Mouse (Mus musculus): Measurements from ENCODE around the gene Atp1a4.
"Not testable (repeated sequence)": the region's sequence is repeated elsewhere in the genome, so short reads cannot be mapped to it uniquely, and the experiment has no call there.

Atp1a4 gene

DNA sequence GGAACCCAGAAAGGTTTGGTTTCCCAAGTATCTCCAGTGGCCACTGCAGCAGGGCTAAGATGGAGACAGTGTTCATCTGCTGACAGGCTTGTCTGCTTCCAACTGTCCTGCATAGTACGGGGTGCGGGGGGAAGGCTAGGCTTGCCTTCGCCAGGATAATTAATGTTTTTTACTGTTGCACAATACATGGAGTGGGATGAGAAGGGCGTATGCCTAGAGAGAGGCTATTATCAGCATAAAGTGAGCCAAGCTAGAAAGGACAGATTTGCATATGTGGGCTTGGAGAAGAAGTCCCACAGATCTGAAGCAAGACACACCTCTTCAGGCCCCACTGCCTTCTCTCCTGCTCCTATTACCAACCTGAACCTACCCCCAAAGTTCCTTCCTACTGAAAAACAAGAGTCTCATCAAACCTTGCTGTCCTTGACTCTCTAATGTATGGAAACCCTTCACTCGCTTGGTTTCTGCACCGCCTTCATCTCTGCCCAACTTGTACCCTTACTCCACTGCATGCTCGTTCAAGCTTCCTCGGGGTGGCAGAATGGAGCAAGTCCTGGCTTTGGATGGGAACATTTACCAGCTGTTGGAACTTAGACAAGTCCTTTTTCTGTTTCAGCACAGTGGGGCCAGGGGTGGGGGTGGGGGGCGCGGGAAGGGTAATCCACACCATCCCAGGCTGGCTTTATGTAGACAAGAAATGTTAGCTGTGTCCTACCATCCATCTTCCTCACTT lies 23.5 kb upstream of the Atp1a4 start:
- DNase-seq = no peak

DNA sequence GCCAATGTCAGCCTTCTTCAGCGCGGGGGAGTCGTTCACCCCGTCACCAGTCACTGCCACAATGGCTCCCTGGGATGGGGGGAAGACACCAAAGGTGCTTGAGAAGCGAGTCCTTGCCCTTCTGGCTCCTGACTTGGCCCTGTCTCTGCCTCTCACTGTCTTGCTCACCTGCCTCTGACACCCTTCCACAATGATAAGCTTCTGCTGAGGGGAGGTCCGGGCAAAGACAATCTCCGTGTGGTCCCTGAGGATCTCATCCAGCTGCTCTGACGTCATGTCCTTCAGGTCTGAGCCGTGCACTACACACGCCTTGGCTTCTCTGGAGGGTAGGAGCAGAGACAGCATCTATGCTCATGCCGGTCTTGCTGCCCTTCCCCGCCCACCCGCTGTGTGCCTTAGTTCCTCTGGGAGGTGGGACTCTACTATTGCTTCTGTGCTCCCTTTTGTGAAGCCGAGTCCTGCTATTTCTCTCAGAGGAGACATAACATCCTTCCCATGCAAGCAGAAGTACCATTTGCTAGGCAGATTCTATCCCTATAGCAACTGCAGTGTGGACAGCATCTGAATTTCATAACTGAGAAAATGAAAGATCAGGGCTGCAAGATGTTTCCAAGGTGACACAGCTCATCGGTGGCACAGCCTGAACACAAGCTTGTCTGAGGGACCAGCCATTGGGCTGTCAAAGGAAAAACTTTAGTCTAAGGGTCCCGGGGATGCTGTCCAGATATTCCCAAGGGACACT lies 21.7 kb upstream of the Atp1a4 start:
- no peak for DNase-seq

GRCm38 (mm10) chr1:172278328-172278727 lies 20.1 kb upstream of the Atp1a4 start:
- DNase-seq = no peak

DNA sequence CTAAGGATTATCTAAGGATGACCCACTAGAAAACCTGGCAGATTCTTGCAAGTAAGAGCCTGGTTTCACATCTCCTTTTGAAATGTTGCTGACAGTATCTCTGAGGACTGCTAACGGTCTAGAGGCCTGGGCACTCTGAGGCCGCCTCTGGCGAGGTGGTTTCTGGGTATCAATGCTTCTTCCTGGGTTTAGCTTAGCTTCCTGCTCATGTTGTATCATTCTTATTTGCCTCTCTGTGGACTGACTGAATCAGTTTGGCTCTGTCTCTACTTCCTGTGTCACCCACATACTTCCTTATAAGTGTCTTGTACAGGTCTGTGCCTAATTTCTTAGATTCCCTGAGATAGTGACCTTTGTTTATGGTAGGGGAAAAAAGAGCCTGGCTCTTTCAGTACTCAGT lies 19.0 kb upstream of the Atp1a4 start:
- DNase-seq = peak; percentile 73 to 77

DNA sequence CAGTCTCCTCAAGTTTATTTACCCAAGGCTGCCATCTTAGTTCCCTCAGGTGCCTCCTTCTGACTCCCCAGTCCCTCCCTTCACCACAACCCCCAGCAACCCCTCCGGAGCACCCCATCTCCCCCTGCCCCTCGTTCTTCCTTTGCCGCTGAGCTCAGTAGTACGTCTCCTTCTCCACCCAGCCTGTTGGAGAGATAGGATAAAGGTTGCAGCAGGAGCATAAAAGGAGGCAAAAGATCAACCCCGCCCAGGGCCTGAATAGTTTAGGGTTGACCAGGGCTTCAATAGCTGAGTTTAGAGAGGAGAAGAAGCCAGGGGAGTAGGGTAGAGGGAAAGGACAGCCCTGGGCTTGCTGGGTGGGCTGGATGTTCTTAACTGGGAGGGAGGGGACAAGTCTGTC lies 16.3 kb upstream of the Atp1a4 start:
- DNase-seq = no peak

GRCm38 (mm10) chr1:172274116-172274515 lies 15.9 kb upstream of the Atp1a4 start:
- DNase-seq = no peak

DNA sequence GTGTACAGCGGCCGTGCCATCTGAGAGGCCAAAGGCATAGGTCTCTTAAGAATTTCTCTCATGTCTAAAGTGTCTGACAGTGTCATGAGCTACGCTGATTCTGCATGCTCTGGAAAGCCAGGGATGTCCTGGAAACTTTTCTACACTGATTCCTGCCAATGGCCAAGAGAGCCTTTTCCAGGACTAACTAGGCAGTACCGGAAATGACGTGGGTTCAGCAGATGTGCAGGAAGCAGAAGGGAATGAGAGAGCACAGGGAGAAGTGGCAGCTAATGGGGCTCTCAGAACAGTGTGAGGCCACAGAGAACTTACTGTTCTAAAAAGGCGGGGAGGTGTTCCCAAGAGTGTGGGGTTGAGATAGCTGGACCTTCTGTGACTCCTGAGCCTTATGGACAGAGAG lies 15.2 kb upstream of the Atp1a4 start:
- DNase-seq = no peak

GRCm38 (mm10) chr1:172271765-172272164 lies 13.6 kb upstream of the Atp1a4 start:
- DNase-seq = no peak

DNA sequence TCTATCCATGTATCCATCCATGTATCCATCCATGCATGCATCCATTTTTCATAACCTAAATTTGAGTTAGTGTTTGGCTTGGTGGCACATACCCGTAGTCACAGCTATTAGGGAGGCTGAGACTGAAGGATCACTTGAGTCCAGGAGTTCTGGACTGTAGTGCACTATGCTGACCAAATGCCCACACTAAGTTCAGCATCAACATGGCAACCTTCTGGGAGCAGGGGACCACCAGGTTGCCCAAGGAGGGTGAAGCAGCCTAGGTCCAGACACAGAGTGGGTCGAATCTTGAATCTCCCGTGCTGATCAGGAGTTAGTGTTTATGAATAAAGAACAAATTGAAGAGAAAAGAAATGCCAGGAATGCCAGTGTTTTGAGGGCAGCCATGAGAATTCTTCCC lies 13.0 kb upstream of the Atp1a4 start:
- DNase-seq = no peak

DNA sequence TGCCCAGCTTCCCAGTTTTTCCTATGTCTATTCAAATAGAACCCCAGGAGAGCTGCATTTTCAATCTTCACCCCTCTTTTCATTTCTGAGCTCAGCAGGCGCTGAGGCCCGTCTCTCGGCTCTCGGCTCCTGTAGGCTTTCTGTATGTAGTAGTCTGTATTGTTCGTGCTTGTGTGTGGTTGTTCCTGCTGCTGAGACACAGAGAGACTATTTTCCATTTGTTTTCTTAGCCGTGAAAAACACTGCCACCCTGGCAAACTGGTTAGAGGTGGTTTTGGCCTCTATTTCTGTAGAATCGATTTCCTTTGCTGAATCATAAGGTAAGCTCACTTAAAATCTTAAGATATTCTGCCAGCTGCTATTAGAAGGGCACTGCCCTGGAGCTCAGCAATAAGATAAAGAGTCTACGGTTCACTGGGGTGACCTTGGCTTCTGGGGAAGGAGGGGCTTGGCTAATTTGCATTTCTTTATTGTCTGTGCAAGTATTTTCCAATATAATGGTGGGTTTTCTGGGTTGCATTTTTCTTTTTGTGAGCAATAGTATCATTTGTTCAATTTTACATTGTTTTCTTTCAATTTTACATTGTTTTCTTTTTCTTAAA lies 3.4 kb upstream of the Atp1a4 start, which contains the start of gene Igsf8:
TSS of gene Igsf8 (plus strand) at position 165 of the 602 bp plus-strand sequence.
- no peak for DNase-seq

DNA sequence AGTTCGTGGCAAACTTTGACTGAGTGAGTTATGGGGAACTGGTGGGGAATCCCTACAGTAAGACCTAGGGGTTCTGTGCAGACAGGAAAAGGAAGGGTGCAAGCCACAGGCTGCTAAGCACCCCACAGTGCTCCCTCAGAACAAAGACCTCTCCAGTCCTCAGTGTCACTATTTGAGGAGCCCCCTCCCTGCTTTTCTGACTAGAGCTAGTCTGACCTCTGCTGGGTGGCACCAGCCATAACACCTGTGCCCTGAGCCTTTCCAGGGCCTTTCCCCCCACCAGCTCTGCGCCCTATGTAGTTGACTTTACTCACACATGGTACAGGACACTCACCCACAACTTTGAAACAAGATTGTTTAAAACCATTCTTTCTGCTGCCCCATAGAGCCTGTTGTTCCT lies 10.5 kb downstream of the Atp1a4 start:
- peak; percentile 31 to 32 for DNase-seq

DNA sequence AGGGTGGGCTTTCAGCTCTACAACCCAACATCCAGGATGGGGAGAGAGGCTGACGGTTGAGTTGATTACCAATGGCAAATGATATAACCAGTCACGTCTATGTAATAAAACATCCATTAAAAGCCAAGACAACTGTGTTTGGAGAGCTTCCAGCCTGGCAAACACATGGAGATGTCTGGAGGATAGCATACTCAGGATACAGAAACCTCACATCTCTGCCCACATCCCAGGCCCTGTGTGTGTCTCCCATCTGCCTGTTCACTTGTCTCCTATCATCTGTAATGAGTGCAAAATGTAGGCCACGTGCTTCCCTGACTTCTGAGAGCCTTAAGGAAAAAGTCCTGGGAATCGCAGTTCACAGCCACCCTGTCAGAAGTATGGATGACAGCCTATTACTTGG lies 11.0 kb downstream of the Atp1a4 start:
- DNase-seq = no peak

DNA sequence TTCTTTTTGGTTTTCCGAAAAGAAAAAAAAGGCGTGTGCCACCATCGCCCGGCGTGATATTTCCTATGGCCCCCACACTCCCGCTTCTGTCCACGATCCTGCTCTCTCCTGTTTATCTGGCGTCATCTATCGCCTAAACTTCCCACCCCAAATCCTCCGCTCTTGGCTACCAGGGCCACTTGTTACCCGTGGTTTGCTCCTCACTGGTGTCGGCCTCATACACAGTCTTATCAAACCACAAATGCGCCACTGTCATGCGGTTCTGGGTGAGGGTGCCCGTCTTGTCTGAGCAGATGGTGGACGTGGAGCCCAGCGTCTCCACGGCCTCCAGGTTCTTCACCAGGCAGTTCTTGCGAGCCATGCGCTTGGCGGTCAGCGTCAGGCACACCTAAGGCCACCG lies 13.6 kb downstream of the Atp1a4 start:
- DNase-seq = not testable (repeated sequence)

- DNase-seq = no peak
These were observed 14.5 kb downstream of the Atp1a4 start for GRCm38 (mm10) chr1:172243547-172244205.

GRCm38 (mm10) chr1:172242401-172242800 lies 15.8 kb downstream of the Atp1a4 start:
- DNase-seq = no peak

- DNase-seq = no peak
These were observed 17.1 kb downstream of the Atp1a4 start for GRCm38 (mm10) chr1:172240945-172241708.

DNA sequence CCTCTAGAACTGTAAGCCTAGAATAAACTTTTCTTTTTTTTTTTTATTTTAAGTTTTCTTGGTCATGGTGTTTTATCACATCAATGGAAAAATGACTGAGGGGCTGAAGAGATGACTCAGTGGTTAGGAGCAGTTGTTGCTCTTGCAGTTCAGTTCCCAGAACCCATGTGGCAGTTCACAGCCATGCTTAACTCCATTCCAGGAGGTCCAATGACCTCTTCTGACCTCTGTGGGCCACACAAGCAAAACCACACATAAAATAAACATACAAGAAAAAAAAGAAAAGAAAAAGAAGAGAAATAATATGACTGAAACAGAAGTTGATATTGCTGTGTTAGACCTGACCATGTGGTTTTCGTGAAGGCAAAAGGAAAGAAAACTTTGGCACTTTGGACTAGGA lies 29.0 kb downstream of the Atp1a4 start:
- no peak for DNase-seq

DNA sequence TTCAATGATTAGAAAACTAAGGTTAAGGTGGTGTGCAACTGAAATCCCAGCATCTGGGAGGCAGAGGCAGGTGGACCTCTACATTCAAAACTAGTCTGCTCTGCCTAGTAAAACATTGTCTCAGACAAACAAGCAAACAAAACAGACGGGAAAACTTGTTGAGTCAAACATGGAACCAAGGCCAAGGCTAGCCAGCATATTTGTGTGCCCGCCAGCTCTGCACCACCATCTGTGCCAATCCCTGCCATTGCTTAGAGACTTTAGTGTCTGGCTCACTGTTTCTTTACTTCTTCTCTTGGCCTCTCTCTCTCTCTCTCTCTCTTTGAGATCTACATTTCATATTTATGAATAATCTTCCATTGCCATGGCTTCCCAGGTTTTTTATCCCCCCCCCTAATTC lies 30.0 kb downstream of the Atp1a4 start:
- no peak for DNase-seq

DNA sequence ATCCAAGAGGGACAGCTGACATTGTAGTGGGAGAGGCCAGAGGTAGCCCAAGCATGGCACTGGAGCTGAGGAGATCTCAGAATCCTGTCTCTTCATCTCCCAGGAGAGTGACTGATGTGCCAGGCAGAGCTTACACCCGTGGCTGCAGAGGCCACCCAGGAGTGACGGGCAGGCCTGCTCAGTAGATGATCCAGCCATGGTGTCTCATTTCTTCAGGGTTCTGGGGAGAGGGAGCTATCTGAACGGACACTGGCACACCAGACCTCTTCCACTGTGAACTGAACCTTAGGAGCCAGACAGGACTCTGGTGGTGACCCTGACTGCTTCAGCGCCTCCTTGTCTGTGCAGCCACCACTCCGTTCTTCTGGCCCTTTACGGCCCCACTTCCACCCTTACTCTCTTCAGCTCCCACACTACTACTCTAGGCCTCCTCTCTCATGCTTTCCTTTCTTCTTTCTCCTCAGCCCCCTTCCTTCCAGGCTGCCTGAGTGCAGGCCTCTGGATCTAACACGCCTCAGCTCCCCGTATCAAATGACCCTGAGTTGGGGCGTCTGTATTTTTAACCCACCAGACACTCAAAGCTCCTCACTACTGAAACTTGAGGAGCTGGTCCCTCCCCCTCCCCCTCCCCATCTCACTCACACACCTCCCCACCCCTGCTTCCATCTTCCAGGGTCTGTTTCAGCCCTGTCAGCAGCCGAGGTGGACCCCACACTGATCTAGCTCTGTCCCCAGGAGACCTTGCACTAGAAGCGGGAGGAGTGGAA lies 36.7 kb downstream of the Atp1a4 start:
- no peak for DNase-seq

DNA sequence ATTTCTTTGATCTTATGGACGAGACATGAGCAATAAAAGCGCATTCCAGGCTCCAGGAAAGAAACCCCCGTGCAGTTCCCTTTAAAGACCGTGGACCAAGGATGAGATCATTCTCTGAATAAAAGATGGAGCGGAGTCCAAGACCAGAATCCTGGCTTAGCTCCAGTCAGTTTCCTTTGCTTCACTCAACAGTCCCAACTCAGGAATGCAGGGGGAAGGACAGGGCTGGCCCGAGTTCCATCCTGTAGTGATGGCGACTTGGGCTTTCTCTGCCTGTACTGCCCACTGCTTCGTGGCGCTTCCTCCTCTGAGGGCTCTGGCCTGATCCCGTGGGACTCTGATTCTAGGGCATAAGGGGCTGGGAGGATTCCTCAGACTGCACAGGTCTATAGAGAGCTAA lies 37.8 kb downstream of the Atp1a4 start:
- no peak for DNase-seq

GRCm38 (mm10) chr1:172219451-172220406 lies 38.5 kb downstream of the Atp1a4 start, which contains the start of gene Casq1:
Gene Casq1 (minus strand): TSS chr1:172219868.
- DNase-seq = no peak

Measured in B cell, adult 2 months (primary cell).